Mouse (Mus musculus): ENCODE measurements around the gene Bnc2. TPM values are rescaled to one million over a fixed set of nuclear protein-coding genes. Genes with fewer than 3 reads are reported as not detected.

Gene Bnc2
- polyA plus RNA-seq, 1 experiment = 4.5 TPM

- H3K4me3 ChIP-seq (ENCODE audit: insufficient read depth, poor library complexity, severe bottlenecking) = no peak overlapping the region
These were observed 222.4 kb downstream of the Bnc2 start for GRCm38 (mm10) chr4:84452642-84453041.

GRCm38 (mm10) chr4:84449246-84450005 lies 225.6 kb downstream of the Bnc2 start:
- H3K4me3 ChIP-seq (ENCODE audit: insufficient read depth, poor library complexity, severe bottlenecking) = no peak overlapping the region
- H3K79me3 ChIP-seq (ENCODE audit: low read depth) = no peaks in the 10 kb centered on the region
- H3K79me2 ChIP-seq (ENCODE audit: control insufficient read depth, insufficient read depth) = no peaks in the 10 kb centered on the region
- no peak overlapping the region for H3ac ChIP-seq (ENCODE audit: control insufficient read depth, insufficient read length, low read depth)
- H3K36me3 ChIP-seq (ENCODE audit: control insufficient read depth, insufficient read depth) = no peaks in the 10 kb centered on the region
- TF ChIP-seq CEBPB (IDR thresholded peaks at IDR 0.05; ENCODE audit: low read depth) (no peak), MYOG (IDR thresholded peaks at IDR 0.05; ENCODE audit: control insufficient read depth, extremely low read depth, insufficient read length) (no peak), CTCF (IDR thresholded peaks at IDR 0.05; ENCODE audit: control insufficient read depth, insufficient read depth, insufficient read length) (no peak), MAX (IDR thresholded peaks at IDR 0.05) (no peak), MYOD1 (IDR thresholded peaks at IDR 0.05; ENCODE audit: control insufficient read depth, insufficient read length, low read depth) (no peak)
- no peaks in the 10 kb centered on the region for H3K27me3 ChIP-seq (ENCODE audit: control insufficient read depth, insufficient read depth, insufficient read length)

More at GRCm38 (mm10) chr4:84452642-84453041, 222.4 kb downstream of the Bnc2 start:
- TF ChIP-seq FOSL1 (IDR thresholded peaks at IDR 0.05; ENCODE audit: insufficient read depth, low read length, poor library complexity, severe bottlenecking) (no peak), MYOD1 (IDR thresholded peaks at IDR 0.05; ENCODE audit: control insufficient read depth, insufficient read length, low read depth) (no peak), CTCF (IDR thresholded peaks at IDR 0.05; ENCODE audit: control insufficient read depth, insufficient read depth, insufficient read length) (no peak), MYOG (IDR thresholded peaks at IDR 0.05; ENCODE audit: control insufficient read depth, extremely low read depth, insufficient read length) (no peak)
- no peaks in the 10 kb centered on the region for H3K36me3 ChIP-seq (ENCODE audit: control insufficient read depth, insufficient read depth)
- H3ac ChIP-seq (ENCODE audit: control insufficient read depth, insufficient read length, low read depth) = no peak overlapping the region
- no peaks in the 10 kb centered on the region for H3K27me3 ChIP-seq (ENCODE audit: control insufficient read depth, insufficient read depth, insufficient read length)
- no peaks in the 10 kb centered on the region for H3K79me2 ChIP-seq (ENCODE audit: control insufficient read depth, insufficient read depth)
- no peaks in the 10 kb centered on the region for H3K79me3 ChIP-seq (ENCODE audit: low read depth)

GRCm38 (mm10) chr4:84433324-84433723 lies 241.8 kb downstream of the Bnc2 start:
- TF ChIP-seq CEBPB (IDR thresholded peaks at IDR 0.05; ENCODE audit: low read depth) (no peak), CTCF (IDR thresholded peaks at IDR 0.05; ENCODE audit: control insufficient read depth, insufficient read depth, insufficient read length) (no peak), MAX (IDR thresholded peaks at IDR 0.05) (no peak), USF1 (IDR thresholded peaks at IDR 0.05; ENCODE audit: low read depth) (no peak), MYOD1 (IDR thresholded peaks at IDR 0.05; ENCODE audit: control insufficient read depth, insufficient read length, low read depth) (no peak), FOSL1 (IDR thresholded peaks at IDR 0.05; ENCODE audit: insufficient read depth, low read length, poor library complexity, severe bottlenecking) (no peak), MYOG (IDR thresholded peaks at IDR 0.05; ENCODE audit: control insufficient read depth, extremely low read depth, insufficient read length) (no peak)

DNA sequence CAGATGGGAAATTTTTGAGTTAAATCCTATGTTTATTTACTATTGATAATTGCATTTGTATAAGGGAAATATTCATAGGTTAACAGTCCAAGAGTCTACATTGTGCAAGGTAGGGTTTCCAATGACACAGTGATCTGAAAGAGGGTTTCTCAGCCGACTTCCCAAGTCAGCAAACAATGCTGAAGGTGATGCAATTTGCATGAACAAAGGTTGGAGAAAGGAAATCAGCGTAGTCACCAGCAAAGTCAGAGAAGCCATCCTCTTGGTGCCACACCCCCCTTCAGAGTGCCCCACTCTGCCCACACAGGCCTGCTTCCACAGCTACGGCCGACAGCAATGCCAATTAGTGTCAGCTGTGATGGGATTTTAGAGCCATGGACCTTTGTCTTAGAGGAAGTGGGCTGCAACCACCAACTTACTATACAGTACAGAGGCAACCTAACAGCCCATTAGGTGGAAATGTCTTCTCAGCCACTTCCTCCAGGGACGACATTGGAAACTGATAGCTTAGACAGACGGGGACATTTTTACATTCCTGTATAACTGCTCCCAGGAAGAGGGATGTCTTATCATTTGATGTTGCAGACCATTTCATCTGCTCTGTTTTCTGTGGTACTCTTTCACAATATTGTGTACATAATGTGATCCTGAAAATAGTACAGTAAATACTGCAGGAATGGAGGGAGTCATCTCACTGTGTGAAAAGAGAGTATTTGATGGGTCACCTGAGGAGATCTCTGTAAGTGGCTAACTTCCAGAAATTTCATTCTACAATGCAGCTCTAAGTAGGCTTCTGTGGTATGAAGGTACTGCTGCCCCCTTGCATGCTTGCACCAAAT lies 243.2 kb downstream of the Bnc2 start:
- Histone ChIP-seq H3K36me3 (ENCODE audit: control insufficient read depth, insufficient read depth) (no peaks in the 10 kb centered on the region), H3ac (ENCODE audit: control insufficient read depth, insufficient read length, low read depth) (no peak overlapping the region), H3K79me2 (ENCODE audit: control insufficient read depth, insufficient read depth) (no peaks in the 10 kb centered on the region), H3K4me3 (ENCODE audit: insufficient read depth, poor library complexity, severe bottlenecking) (no peak overlapping the region), H3K79me3 (ENCODE audit: low read depth) (no peaks in the 10 kb centered on the region), H3K27me3 (ENCODE audit: control insufficient read depth, insufficient read depth, insufficient read length) (no peaks in the 10 kb centered on the region)
- TF ChIP-seq USF1 (IDR thresholded peaks at IDR 0.05; ENCODE audit: low read depth) (no peak), MYOD1 (IDR thresholded peaks at IDR 0.05; ENCODE audit: control insufficient read depth, insufficient read length, low read depth) (no peak), FOSL1 (IDR thresholded peaks at IDR 0.05; ENCODE audit: insufficient read depth, low read length, poor library complexity, severe bottlenecking) (no peak), CEBPB (IDR thresholded peaks at IDR 0.05; ENCODE audit: low read depth) (no peak), MYOG (IDR thresholded peaks at IDR 0.05; ENCODE audit: control insufficient read depth, extremely low read depth, insufficient read length) (no peak), MAX (IDR thresholded peaks at IDR 0.05) (no peak), CTCF (IDR thresholded peaks at IDR 0.05; ENCODE audit: control insufficient read depth, insufficient read depth, insufficient read length) (no peak)

More at GRCm38 (mm10) chr4:84433324-84433723, 241.8 kb downstream of the Bnc2 start:
- H3ac ChIP-seq (ENCODE audit: control insufficient read depth, insufficient read length, low read depth) = no peak overlapping the region
- no peaks in the 10 kb centered on the region for H3K79me3 ChIP-seq (ENCODE audit: low read depth)
- no peak overlapping the region for H3K4me3 ChIP-seq (ENCODE audit: insufficient read depth, poor library complexity, severe bottlenecking)
- H3K79me2 ChIP-seq (ENCODE audit: control insufficient read depth, insufficient read depth) = no peaks in the 10 kb centered on the region
- no peaks in the 10 kb centered on the region for H3K36me3 ChIP-seq (ENCODE audit: control insufficient read depth, insufficient read depth)
- H3K27me3 ChIP-seq (ENCODE audit: control insufficient read depth, insufficient read depth, insufficient read length) = no peaks in the 10 kb centered on the region

DNA sequence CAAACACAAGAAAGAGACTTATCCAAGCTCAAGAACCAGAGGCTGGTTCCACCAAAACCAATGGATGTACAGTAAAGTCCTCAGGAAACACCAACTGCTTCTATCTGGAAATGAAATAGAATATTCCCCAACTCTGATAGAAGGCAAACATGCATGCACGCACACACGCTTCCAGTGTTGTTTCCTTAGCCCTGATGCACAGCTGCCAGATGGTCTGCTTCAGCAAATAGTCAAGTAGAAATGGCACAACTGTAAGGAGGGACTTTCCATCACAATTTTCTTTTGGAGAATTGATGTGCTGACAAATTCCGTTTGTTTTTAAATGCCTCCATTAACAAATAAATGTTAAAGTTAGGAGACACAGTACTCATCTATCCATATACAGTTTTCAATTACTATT lies 247.1 kb downstream of the Bnc2 start:
- no peak overlapping the region for H3K4me3 ChIP-seq (ENCODE audit: insufficient read depth, poor library complexity, severe bottlenecking)
- H3K79me3 ChIP-seq (ENCODE audit: low read depth) = no peaks in the 10 kb centered on the region
- H3K36me3 ChIP-seq (ENCODE audit: control insufficient read depth, insufficient read depth) = no peaks in the 10 kb centered on the region
- H3K27me3 ChIP-seq (ENCODE audit: control insufficient read depth, insufficient read depth, insufficient read length) = no peaks in the 10 kb centered on the region
- no peak overlapping the region for H3ac ChIP-seq (ENCODE audit: control insufficient read depth, insufficient read length, low read depth)
- TF ChIP-seq MYOG (IDR thresholded peaks at IDR 0.05; ENCODE audit: control insufficient read depth, extremely low read depth, insufficient read length) (no peak), CEBPB (IDR thresholded peaks at IDR 0.05; ENCODE audit: low read depth) (no peak), USF1 (IDR thresholded peaks at IDR 0.05; ENCODE audit: low read depth) (no peak), MYOD1 (IDR thresholded peaks at IDR 0.05; ENCODE audit: control insufficient read depth, insufficient read length, low read depth) (no peak)
- no peaks in the 10 kb centered on the region for H3K79me2 ChIP-seq (ENCODE audit: control insufficient read depth, insufficient read depth)
